Mouse (Mus musculus): Measurements from ENCODE around the gene Caml.
A peak's percentile ranks its signal among the peaks of the same experiment; 100 is the strongest.
"Not testable (repeated sequence)": the region's sequence is repeated elsewhere in the genome, so short reads cannot be mapped to it uniquely, and the experiment has no call there.

Gene Caml

DNA sequence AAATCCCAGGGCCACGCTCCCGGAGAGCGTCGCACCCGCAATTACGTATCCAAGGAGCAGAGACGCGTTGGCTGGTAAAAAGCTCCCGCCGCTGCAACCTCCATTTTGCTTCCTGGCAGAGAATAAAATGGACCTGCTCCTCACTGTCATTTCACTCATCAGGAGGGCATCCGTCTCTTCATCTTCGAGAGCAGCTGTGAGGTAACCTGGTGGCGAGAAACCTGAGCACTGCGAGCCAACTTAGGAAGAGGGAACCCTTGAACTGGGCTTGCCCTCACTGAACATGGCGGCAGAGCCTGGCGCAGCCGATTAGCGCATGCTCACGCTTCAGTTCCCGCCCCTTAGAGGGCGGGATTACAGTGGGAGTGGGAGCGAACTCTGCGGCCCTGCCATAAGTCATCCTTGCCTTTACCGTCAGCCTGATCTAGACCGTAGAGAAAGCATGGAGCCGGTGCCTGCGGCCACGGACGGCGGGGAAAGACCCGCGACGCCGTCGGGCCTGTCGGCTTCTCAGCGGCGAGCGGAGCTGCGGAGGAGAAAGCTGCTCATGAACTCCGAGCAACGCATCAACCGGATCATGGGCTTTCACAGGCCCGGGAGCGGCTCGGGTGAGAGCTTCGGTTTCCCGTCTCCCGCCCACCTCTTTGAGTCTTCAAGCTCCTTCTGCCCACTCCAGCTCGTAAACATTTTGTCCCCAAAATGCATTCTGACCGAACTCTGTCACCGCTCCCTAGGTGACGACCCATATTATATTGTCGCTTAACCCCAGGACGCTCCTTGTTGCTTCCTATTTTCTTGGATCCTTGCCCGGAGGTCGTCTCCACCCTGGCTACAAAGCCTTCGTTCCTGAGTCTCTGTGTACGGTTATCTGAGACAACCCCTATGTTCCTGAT is at the start of gene Caml:
TSS of gene Caml (plus strand) at position 357 of the 893 bp plus-strand sequence.
- DNase-seq (ENCODE audit: low spot score): peak; percentile 90

DNA sequence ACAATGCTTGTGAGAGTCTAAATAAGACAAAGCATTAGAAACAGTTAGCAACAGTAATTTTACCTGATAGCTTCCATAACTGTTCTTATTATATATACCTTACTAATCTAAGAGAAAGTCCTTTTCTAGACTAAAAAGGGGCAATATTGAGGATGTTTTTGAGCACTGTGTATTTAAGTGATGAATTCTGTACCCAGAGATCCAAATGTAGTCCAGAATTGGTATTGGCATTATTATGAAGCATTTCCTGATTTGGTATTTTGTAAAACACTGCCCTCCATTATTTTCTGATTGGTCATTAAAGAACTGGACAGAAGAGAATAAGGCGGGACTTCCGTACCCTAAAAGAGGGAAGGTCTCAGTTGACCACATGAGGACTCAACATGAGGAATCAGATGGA is 49.4 kb upstream of the Caml start, which contains the start of gene Tmed9:
TSS of gene Tmed9 (plus strand) at position 301 of the 400 bp plus-strand sequence.
- DNase-seq (ENCODE audit: low spot score): no peak

DNA sequence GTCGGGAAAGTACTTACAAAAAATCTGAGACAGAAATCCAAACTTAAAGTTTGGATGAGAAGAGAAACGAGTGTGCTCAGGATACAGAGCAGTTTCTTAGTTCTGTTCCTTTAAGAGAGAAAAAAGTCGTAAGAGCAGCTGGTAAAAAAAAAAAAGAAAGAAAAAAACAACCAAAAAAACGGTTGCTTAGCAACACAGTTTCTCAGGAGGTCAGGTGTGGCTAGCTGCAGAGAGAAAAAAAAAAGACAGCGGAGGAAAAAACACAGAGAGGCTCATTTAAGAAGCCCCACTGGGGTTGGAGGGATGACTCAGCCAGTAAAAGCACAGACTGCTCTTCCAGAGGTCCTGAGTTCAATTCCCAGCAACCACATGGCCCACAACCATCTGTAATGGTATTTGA is 48.5 kb upstream of the Caml start:
- DNase-seq (ENCODE audit: low spot score): no peak

DNA sequence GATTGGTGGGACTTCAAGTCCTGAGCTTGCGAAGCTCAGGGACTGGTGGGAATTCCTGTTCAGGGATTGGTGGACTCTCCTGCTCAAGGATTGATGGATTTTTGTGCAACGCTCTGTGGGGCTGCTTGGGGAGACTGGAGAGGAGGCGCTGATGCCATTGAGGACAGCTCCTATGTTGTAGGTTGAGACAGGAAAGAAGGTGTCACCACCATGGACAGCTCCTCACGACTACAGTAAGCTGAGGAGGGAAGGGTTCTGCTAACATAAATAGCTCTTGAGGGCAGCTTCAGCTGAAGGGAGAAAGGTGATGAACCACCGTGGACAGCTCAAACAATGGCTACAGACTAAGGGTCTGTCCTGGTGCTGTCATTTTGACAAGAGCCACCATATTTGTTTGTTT is 46.9 kb upstream of the Caml start:
- DNase-seq (ENCODE audit: low spot score): no peak

DNA sequence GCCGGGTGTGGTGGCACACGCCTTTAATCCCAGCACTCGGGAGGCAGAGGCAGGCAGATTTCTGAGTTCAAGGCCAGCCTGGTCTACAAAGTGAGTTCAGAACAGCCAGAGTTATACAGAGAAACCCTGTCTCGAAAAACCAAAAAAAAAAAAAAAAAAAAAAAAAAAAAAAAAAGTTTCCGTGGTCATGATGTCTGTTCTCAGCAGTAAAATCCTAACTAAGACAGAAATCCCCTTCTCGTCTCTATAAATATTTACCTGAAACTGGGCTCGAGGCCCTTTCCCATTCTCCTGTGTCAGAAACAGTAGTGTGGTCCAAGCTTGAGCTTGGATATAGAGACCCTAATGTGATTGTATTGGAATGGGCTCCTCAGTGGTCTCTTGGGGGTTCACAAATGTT is 45.9 kb upstream of the Caml start:
- DNase-seq (ENCODE audit: low spot score): not testable (repeated sequence)

DNA sequence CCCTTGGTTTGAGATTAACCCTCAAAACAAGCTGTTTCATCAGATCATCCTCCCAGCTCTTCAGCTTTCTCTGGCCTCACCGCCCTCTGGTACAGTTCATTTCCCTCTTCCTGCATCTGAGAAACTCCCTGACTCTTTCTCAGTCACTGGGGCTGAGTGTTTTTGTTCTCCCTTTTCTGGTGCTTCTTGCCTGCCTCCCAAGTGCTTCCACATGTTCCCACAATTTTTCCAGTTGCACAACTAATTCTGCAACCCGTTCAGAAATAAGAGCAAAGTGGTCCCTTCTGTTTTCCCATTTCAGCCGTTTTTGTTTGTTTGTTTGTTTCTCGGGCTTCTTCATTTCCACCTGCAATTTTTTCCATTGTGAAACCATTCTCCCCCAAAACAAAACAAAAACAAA is 44.7 kb upstream of the Caml start:
- DNase-seq (ENCODE audit: low spot score): no peak

DNA sequence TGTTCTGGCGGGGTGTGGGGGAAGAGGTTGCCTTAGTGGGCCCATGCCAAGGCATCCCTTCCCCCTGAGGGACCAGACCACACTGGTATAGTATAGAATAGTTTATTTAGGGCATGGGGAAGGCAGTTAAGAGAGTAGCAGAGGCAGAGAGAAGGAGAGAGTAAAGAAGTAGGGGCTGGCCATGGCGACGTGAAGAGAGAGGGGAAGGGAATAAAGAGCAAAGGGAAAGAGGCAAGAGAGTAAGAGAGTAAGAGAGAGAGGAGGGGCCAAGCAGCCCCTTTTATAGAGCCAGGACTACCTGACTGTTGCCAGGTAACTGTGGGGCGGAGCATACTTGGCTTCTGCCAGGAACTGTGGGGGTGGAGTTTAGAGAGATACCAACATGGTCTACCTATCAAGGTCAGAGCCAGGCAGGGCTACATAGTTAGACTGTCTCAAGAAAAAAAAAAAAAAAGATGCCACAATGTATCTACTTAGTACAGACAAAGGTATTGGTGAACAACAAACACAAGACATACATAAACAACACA is 30.8 kb upstream of the Caml start:
- DNase-seq (ENCODE audit: low spot score): no peak

DNA sequence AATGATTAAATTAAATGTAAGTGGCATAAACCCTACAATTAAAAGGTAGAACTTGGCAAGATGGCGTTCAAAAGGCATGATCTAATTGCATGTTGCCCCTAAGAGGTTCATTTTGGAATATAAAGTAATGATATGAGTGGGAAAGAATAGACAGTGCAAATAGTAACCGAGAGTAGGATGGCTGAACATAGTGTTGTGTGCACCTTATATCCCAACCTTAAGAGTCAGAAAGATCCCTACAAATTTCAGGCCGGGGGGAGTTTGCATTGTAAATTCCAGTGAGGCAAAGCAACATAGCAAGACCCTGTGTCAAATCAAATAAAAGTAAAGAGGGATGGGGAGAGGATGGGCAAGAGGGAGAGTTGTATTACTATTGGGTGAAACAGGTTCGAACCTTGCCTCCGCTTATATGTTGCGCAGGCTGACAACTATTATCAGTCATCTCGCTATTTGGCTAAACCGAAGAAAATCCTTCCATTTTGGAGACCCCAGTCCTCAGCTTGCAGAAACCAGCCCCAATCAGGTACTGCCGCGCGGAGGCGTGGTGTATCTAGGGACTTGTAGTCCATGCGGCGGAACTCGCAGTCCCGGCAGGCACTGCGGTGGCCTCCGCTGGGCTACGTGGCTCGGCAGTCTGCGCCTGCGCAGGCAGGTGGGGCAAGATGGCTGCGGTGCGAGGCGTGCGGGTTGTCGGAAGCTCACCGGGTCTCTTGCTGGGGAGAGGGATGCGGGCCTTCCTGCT is 30.1 kb upstream of the Caml start:
- DNase-seq (ENCODE audit: low spot score): peak; percentile 96

DNA sequence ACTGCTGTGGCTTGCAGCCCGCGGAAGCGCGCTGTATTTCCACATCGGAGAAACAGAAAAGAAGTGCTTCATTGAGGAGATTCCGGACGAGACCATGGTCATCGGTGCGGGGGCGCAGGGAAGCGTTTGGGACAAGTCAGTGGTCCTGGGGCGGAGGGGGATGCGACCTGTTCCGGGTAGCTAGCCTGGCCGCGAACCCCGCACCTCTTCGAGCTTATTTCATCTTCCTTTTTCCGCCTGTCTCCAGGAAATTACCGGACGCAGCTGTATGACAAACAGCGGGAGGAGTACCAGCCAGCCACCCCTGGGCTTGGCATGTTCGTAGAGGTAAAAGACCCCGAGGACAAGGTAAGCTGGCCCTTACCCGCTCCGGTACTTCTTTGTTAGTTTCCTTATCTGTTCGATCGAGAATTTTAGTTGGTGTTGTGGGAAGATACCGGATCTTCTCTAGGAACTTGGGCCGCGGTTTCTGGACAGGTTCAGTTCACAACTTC is 29.5 kb upstream of the Caml start:
- no peak for DNase-seq (ENCODE audit: low spot score)

DNA sequence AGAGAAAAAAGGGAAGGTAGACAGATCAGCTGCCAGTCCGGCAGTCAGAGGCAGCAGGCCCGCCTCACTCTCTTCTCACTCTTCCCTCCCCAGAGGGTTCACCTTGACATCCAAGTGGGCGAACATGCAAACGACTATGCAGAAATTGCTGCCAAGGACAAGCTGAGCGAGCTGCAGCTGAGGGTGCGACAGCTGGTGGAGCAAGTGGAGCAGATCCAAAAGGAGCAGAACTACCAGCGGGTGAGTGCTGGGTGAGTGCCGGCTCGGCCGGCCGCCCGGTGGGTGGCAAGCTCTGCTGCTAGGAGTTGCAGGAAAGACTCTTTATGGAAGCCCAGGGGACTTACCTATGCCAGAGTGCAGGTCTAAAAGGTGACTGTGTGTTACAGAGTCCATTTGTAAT is 27.4 kb upstream of the Caml start:
- DNase-seq (ENCODE audit: low spot score): no peak

DNA sequence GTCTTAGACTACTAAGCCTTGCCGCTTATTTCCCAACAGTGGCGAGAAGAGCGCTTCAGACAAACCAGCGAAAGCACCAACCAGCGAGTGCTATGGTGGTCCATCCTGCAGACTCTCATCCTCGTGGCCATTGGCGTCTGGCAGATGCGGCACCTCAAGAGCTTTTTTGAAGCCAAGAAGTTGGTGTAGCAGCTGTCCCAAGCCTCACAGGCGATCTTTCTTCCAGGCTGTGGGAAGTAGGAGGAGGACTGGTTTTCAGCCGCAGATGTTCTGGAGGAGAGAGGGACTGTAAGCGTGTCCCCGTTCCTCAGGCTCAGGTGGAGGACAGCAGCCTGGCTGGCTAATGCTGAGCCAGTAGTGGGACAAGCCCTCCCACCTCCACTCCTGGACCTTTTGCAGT is 26.0 kb upstream of the Caml start:
- DNase-seq (ENCODE audit: low spot score): no peak

DNA sequence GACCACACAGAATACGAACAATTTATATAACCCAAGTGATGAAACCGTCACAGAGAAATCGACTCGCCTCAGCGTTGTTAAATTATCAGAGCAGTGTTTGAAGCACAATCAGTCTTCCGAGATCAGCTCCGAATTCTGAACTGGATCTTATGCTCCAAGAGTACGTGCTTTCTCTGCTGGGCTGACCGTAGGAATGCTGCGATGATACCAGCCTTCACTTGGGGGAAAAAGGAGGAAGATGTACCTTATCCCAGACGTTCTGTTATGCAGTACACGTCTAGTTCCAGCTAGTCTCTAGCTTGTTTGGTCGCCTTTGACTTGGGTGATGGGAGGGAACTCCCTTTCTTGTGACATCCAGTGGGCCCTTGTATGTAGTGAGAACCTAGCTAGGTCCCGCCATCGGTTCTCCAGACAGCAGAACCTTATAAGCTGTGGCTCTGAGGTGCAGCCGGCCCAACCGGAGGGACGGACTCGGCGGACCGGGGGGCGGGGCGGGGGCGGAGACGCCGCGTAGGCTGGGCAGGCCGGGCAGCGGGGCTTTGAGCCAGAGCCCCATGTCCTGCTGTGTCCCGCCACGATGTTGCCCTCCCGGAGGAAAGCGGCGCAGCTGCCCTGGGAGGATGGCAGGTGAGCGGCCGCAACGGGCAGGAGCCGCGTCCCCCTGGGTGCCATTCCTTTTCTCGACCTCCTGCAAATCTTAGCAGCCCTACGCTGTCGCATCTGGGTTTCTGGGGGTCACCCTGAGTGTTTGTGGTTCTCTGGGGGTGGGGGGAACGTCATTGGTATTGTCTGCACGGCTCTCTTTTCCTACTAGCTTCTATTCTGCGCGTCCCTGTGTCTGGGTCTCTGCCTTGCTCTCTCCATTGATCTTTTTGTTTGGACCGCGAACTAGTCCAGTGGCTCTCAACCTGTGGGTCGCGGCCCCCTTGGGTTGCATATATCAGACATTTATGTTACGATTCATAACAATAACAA is 23.0 kb upstream of the Caml start, which contains the start of gene B4galt7:
TSS of gene B4galt7 (plus strand) at position 331 of the 975 bp plus-strand sequence.
- peak; percentile 92 for DNase-seq (ENCODE audit: low spot score)

DNA sequence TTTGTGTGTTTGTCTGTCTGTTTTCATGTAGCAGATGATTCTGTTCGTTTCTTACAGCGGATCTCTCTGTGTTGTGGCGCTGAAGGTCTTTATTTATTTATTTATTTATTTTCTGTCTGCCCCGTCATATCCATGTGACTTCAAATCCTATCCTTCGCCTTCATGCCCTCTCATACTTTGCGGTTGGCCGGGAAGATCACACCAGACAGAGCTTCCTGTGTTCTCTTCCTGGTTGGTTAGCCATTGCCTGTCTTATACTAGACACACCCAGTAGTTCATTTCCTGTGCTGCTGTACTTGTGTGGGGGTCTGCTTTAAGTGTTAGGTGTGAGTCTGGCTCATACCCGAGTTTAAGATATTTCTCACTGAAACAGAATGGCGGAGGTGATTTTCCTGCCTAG is 22.1 kb upstream of the Caml start:
- no peak for DNase-seq (ENCODE audit: low spot score)

DNA sequence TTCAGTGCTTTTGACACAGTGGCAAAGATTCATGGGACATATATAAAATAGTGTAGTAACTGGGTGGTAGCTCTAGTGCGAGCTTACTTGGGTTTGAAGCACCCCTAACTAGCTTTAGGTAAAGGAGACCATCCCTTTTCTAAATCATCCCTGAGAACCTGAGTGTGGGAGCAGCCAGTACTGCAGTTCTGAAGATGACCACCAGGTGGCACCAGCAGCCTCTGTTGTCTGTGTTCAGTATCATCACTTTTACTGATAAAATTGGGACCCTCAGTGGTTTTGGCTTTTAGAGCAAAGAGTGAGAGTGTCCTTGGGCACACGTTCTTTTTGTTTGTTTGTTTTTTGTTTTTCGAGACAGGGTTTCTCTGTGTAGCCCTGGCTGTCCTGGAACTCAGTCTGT is 21.2 kb upstream of the Caml start:
- peak; percentile 94 for DNase-seq (ENCODE audit: low spot score)

DNA sequence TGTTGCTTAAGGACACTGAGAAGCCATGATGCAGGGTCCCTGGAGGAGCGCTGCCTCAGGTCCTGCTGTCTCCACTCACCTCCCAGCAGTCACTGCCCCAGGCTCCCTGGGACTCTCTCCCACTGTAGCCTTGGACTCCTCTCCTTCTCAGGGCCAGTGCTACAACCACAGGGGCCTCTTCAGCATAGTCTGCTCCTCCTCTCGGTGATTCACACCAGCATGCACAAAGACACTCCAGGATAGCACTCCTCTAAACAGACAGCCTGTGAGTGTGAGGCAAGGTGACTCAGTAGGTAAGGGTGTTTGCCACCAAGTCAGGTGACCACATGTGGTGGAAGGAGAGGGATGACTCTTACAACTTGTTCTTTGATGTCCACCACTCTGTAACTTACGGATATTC is 18.2 kb upstream of the Caml start:
- no peak for DNase-seq (ENCODE audit: low spot score)

DNA sequence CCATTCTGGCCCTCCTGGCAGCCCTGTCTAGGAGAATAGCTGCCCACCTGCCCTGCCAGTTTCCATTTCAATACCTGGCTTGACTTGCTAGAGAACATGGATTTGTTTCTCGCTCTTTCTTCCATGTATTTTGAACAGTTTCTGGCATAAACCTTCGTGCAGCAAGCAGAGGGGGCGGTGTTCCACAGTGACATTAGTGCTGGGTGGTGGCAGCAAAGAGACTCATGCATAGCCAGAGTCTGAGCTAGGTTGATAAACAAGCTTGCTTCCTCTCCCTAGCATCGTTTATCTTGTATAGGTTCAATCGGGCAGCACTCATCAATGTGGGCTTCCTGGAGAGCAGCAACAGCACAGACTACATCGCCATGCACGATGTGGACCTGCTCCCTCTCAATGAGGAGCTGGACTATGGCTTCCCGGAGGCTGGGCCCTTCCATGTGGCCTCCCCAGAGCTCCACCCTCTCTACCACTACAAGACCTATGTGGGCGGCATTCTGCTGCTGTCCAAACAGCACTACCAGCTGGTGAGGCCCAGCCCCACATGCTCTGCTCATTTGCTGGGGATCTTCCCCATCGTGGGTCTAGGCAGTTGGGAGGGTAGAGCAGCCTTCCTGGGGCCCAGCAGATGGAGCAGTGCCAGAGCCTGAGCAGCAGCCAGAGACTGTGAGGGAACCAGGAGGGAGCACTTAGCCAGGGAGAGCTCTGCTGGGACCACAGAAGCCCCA is 15.7 kb upstream of the Caml start:
- DNase-seq (ENCODE audit: low spot score): no peak

DNA sequence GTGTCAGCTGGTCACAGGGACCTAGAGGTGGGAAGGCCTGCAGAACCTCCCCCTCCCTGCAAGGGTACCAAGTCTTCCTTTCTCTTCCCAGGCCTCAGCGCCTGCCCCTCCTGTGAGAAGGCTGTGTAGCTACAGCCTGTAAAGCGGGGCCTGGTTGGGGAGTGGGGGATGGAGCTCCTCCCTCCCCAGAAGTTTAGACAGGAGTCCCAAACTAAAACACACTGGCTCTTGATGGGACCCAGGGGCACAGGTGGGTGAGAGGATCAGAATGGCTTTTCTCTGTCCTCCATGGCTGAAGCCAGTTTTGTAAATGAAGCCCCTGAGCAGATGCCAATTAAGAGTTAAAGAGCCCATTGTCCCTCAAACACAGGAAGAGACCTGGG is 15.2 kb upstream of the Caml start:
- DNase-seq (ENCODE audit: low spot score): no peak

DNA sequence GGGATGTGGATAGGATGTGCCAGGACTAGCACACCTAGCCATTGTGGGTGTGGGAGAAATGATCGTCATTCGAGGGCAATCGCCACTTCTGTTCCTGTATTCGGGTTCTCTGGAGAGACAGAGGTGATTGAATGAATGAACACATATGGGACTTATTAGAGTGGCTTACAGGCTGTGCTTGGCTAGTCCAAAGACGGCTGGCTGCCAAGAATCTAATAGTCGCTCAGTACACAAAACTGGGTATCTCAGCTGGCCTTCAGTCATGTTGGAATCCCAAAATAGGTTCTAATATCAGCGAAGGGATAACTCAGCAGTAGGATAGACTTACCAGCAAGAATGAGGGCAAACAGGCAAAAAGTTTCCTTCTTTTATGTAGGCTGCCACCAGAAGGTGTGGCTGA is 10.8 kb upstream of the Caml start:
- DNase-seq (ENCODE audit: low spot score): no peak

DNA sequence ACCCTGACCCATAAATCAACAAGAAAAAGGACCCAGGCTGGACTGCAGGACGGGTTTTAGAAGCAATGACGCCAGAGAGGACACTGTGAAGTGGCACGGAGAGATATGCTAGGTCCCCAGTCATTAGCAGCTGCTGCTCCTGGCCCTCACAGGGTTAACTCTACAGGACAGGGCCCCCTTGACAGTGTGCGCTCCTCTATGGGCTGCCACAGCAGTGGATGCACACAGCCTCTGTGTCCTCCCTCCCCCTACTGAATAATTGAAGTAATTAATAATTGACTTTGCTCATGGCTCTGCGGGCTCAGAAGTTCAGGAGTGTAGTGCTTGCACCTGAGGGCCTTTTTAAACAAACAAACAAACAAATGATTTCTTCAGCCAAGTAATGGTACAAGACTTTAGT is 9.3 kb upstream of the Caml start:
- no peak for DNase-seq (ENCODE audit: low spot score)

DNA sequence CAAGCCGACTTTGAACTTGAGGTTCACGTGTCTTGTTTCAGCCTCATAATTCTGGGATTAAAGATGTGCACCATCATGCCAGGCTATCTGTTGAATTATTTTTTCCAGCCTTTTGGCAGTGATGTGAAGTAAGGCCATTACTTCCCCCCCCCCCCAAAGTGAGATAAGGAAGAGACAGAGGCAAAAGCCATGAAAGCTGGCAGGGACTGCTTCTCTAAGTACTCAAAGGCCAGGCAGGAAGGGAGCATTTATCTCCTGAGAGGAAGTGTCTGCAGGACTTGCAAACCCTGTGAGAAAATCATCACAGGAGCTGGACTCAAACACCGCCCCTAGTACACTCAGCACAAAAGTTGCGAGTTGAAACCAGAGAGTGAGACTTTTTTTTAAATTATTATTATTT is 3.5 kb upstream of the Caml start:
- no peak for DNase-seq (ENCODE audit: low spot score)

DNA sequence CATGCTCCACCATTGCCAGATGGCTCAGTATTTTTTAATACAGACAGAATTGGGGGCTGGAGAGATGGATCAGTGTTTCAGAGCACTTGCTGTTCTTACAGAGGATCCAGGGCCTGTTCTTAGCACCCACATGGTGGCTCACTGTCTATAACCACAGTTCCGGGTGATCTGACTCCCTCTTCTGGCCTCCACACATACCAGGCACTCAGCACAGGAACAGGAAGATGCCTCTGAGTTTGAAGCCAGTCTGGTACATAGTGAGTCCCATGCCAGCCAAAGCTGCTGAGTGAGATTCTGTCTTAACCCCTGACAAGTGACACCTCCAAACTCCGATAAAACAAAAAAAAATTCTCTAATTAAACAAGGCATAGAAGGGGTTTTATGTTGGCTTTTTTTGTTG is 2.5 kb upstream of the Caml start:
- no peak for DNase-seq (ENCODE audit: low spot score)

Data from testis, postnatal 10 days (tissue).